Mouse (Mus musculus) bone marrow, adult 2 months (tissue): Measurements from ENCODE around the gene Nprl3.

Experiments used
- CTCF ChIP-seq: fragments of 200-500 bp; IDR thresholded peaks from 2 replicates; pipeline ENCODE4 v1.5.1; 2011; ENCODE audit warnings: low read length, control low read depth; ENCODE audit not compliant: control insufficient read depth, insufficient read depth
- POLR2A ChIP-seq: fragments of 200-500 bp; IDR thresholded peaks from 2 replicates; pipeline ENCODE4 v1.6.1; 2011; ENCODE audit warnings: low read depth, mild to moderate bottlenecking, control low read depth, low read length, borderline replicate concordance; ENCODE audit not compliant: control insufficient read depth

DNA sequence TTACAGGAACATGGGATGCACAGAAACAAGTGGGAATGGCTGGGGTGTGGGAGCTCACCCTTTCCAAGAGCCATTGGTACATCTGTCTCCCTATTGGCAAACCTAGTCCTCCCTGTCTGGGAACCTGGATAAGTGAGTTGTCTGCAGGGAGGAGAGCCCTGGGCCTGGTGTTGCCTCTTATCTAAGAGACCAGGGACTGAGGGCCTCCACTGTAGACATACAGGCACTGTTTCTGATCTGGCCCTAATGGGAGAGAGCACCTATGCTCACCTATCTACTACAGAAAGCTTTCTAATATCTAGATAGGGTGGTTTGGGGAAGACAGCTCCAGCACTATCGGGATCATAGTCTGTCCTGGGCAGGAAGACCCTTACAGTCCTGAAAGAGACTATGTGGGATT lies 11.4 kb downstream of the Nprl3 start:
- no peak for TF ChIP-seq CTCF
- no peak for TF ChIP-seq POLR2A
